Mouse (Mus musculus): ENCODE measurements at regions not wholly inside any gene's neighbourhood (a gene's known extent, or its start where the extent isn't known, plus 50 kb on each side); places are given as distances from the start of the nearest gene placed in this dataset.
"Not testable (repeated sequence)": the region's sequence is repeated elsewhere in the genome, so short reads cannot be mapped to it uniquely, and the experiment has no call there.

DNA sequence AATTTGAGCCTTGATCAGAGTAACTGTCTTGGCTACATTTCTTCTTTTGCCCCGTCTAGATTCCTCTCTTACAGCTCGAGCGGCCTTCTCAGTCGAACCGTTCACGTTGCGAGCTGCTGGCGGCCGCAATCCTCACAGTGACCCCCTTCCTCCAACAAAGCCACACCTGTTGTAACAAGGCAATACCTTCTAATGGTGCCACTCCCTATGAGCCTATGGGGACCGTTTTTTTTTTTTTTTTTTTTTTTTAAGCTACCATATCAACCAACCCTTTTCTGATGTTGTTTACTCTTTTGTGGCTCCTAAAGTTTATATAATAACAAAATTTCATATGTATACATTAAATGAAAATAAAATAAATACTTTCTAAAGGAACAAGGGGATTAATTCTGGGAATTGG lies 160.4 kb upstream of the Trp63 start:
- TF ChIP-seq EP300 (optimal IDR thresholded peaks at IDR 0.05); CTCF (IDR thresholded peaks at IDR 0.05; ENCODE audit: low read depth): not testable (repeated sequence)

All from stomach, postnatal 0 days (tissue).